Mouse (Mus musculus): ENCODE data around the gene Tff2. TPM values are rescaled to one million over a fixed set of nuclear protein-coding genes. Genes with fewer than 3 reads are reported as not detected.
A peak's percentile ranks its signal among the peaks of the same experiment; 100 is the strongest.

Gene Tff2
- polyA plus RNA-seq, 1 experiment from 2014 or later = 51.9 TPM

DNA sequence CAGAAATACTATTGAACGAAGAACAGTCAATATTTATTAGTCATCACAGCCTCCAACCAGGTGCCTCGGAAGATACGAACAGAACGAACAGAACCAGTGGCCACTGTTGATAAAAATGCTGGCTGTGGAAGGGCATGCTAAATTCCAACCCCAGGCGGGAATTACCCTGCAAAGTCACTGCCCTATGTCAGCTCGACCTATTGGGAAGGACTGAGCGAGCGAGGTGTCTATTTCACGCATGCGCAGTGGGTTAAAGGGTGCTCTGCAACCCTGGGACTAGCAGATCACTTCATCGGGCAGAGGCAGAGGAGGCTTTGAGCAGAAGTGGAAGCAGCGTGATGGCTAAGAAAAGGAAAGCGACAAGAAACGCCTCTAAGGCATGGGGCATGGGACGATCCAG, 10.3 kb downstream of the Tff2 start:
- Histone ChIP-seq H3K27ac (no peak overlapping the region), H3K9ac (no peak overlapping the region), H3K36me3 (no peaks in the 10 kb centered on the region), H3K27me3 (replicated peaks) (no peaks in the 10 kb centered on the region), H3K9me3 (no peaks in the 10 kb centered on the region), H3K4me3 (replicated peaks) (no peak overlapping the region), H3K4me1 (0 out of 2 replicates have a peak, but pooled peaks cover 3% of the 10 kb centered on the region), H3K4me2 (peak overlapping the region; percentile 19)
- peak; percentile 48; the same call in 1 of the 2 replicates for ATAC-seq (ENCODE audit: insufficient read depth, low FRiP score, low read depth)
- WGBS = 53% methylated on average over 15 of the region's 15 CpGs

DNA sequence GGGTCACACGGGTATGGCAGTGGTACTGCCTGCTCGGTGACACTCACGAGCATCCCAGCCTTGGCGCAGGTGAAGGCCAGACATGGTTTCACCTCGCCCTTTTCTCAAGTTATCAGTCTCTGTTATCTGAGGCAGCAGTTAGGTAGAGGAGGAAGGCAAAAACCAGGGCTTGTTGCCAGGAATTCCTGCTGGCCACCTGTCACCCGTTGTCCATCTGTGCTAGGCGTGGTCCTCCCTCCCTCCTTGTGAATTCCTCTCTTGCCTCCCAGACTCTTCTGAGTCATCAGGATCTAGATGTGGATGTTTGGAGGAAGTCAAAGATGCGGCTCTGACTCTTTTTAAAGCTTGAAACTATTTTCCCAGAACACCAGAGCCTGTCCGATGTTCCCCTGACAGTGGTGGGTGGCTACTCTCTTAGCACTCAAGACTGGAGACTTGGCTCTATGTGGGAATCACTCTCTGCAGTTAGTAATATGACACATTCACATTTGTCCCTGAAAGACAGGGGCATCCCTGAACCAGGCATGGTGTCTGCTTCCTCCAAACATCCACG, 12.7 kb downstream of the Tff2 start:
- ATAC-seq (ENCODE audit: insufficient read depth, low FRiP score, low read depth) = no peak
- no peak overlapping the region for H3K4me2 ChIP-seq
- no peaks in the 10 kb centered on the region for H3K27me3 ChIP-seq (replicated peaks)
- H3K36me3 ChIP-seq = no peaks in the 10 kb centered on the region
- no peak overlapping the region for H3K9ac ChIP-seq
- no peak overlapping the region for H3K27ac ChIP-seq
- 73% methylated on average over 10 of the region's 10 CpGs for WGBS
- H3K4me1 ChIP-seq = 0 out of 2 replicates have a peak, but pooled peaks cover 3% of the 10 kb centered on the region
- H3K9me3 ChIP-seq = no peaks in the 10 kb centered on the region
- H3K4me3 ChIP-seq (replicated peaks) = no peak overlapping the region

DNA sequence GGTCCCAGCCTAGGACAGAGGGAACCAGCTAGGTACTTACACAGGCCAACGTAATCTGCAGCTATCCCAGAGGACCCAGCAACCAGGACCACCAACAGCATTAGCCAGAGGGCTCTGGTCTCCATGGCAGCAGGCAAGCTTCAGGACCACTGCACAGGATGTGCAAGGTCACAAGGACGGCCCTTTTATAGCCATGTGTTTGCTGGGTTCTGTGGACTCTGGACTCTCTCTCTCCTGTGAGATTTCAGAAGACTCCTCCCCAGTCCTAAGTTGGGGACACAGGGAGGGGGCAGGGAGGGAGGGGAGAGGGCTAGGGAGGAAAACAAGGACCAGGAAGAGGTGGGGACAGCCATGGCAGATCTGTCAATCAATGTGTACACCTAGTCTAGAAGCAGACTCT, 14.6 kb downstream of the Tff2 start, which contains the start of gene Tff3:
Gene Tff3, minus strand, starts transcription at position 195 of the 400 bp plus-strand sequence.
- H3K4me3 ChIP-seq (replicated peaks) = no peak within 1 kb of the TSS
- peak; percentile 49 for ATAC-seq (ENCODE audit: insufficient read depth, low FRiP score, low read depth)
- H3K27me3 ChIP-seq (replicated peaks) = no peaks in the 10 kb centered on the region
- H3K36me3 ChIP-seq = no peaks in the 10 kb centered on the region
- no peak within 1 kb of the TSS for H3K27ac ChIP-seq
- WGBS = 27% methylated on average over 2 of the region's 2 CpGs
- no peak within 1 kb of the TSS for H3K9ac ChIP-seq
- H3K4me1 ChIP-seq = no peaks in the 10 kb centered on the region
- H3K9me3 ChIP-seq = no peaks in the 10 kb centered on the region
- H3K4me2 ChIP-seq = no peak within 1 kb of the TSS

DNA sequence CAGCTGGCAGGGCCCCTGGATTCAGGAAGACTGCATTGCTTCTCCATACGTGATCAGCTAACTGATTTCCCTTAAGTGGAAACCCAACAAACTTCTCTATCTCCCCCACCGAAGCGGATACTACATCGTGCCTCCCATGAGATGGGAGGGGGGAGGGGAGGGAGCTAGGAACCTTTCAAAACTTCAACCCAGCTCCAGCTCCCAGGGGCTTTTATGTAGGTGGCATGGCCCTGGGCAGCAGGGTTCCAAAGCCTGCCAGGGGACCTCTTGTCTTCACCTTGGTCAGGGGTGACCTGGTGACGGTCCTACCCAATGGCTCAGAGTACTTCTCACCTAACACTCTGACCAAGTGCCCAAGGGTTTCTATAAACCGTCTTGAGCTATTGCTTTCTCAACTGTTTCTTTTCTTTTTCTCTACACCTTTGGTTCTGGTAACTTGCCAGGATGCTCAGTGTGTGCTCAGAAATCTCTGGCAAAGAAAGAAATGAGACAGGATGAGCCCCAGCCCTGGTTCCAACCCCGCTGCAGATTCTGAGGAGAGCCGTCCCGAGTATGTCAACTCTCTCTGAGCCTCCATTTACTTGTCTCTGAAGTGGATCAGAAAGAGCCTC, 15.3 kb downstream of the Tff2 start:
- Histone ChIP-seq H3K27ac (no peak overlapping the region), H3K27me3 (replicated peaks) (no peaks in the 10 kb centered on the region), H3K9ac (no peak overlapping the region), H3K4me1 (no peaks in the 10 kb centered on the region), H3K9me3 (no peaks in the 10 kb centered on the region), H3K36me3 (no peaks in the 10 kb centered on the region), H3K4me3 (replicated peaks) (no peak overlapping the region), H3K4me2 (no peak overlapping the region)
- no peak for ATAC-seq (ENCODE audit: insufficient read depth, low FRiP score, low read depth)
- 81% methylated on average over 9 of the region's 9 CpGs for WGBS

DNA sequence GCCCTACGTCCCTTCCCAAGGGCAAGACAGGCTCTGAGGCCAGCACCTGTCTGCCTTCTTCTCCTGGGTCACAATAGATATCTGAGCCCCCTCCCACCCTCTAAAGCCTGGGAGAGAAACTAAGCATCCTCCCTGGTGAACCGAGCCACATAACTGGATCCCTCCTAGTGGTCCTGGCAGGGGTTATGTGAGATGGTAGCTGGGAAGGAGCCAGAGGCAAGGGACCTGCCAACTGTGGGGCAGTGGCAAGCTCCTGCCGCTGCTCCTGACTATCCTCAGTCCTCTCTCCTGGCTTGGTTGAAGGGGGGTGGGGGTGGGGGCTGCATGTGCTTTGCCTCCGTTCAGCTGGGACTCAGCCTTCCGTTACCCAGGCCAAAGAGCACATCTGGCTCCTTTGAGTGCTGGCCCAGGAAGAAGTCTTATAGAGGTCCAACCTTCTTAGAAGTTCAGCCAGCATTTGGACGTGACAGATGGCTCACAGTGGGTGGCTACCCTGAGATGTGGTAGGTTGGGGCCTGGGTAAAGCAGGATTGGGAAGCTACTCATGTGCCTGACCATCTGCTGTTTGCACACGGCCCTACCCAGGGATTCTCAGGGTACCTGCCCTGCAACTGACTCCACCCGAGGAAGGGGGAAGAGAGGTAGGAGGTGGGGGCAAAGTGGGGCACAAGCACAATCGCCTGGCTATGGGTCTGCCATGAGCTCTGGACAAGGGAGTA, 18.4 kb downstream of the Tff2 start:
- WGBS = 42% methylated on average over 9 of the region's 9 CpGs
- Histone ChIP-seq H3K27me3 (replicated peaks) (no peaks in the 10 kb centered on the region), H3K4me2 (no peak overlapping the region), H3K36me3 (no peaks in the 10 kb centered on the region), H3K4me1 (no peaks in the 10 kb centered on the region), H3K9me3 (no peaks in the 10 kb centered on the region), H3K9ac (no peak overlapping the region), H3K27ac (no peak overlapping the region), H3K4me3 (replicated peaks) (no peak overlapping the region)
- ATAC-seq (ENCODE audit: insufficient read depth, low FRiP score, low read depth) = no peak

DNA sequence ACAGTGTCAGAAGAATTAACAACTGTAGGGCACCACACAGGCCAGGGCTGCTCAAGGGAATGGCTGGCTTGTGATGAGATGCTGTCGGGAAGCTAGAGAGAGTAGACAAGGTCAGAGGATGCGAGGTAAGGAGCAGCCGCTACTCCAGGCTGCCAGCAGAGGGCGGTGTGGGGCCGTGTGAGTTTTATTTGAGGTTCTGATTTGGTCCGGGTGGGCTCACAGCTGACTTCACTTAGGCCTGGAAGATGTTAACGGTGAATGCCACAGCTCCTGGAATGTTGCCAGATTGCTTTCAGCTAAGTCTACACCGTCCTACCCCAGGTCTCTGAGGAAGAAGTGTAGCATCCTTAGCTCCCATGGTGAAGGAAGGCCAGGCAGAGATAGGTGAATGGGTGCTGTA, 22.1 kb downstream of the Tff2 start:
- WGBS = 4% methylated on average over 8 of the region's 8 CpGs
- Histone ChIP-seq H3K4me1 (no peaks in the 10 kb centered on the region), H3K4me3 (replicated peaks) (no peak overlapping the region), H3K4me2 (no peak overlapping the region), H3K36me3 (no peaks in the 10 kb centered on the region), H3K9me3 (no peaks in the 10 kb centered on the region), H3K27ac (no peak overlapping the region), H3K9ac (no peak overlapping the region), H3K27me3 (replicated peaks) (no peaks in the 10 kb centered on the region)
- ATAC-seq (ENCODE audit: insufficient read depth, low FRiP score, low read depth) = no peak

DNA sequence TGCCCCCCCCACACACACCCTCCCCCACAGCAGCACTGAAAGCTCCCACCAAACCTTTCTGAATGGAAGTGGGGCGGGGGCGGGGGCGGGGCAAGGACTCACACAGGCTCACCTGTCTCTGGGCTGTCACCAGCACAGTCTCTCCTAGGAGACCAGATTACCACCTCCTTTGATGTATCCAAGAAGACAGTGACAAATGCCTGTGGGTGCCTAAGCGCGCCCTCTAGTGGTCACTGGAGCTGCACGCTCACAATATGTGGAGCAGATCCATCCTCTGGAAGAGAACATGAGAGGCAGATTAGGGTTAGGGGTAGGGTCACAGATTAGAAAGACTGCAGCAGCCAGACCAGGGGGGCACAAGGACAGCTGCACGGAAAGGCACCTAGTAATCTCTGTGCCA, 24.7 kb downstream of the Tff2 start:
- Histone ChIP-seq H3K27me3 (replicated peaks) (no peaks in the 10 kb centered on the region), H3K4me3 (replicated peaks) (no peak overlapping the region), H3K9me3 (no peaks in the 10 kb centered on the region), H3K9ac (no peak overlapping the region), H3K27ac (no peak overlapping the region), H3K36me3 (no peaks in the 10 kb centered on the region), H3K4me2 (no peak overlapping the region), H3K4me1 (no peaks in the 10 kb centered on the region)
- 4% methylated on average over 7 of the region's 7 CpGs for WGBS
- no peak for ATAC-seq (ENCODE audit: insufficient read depth, low FRiP score, low read depth)

DNA sequence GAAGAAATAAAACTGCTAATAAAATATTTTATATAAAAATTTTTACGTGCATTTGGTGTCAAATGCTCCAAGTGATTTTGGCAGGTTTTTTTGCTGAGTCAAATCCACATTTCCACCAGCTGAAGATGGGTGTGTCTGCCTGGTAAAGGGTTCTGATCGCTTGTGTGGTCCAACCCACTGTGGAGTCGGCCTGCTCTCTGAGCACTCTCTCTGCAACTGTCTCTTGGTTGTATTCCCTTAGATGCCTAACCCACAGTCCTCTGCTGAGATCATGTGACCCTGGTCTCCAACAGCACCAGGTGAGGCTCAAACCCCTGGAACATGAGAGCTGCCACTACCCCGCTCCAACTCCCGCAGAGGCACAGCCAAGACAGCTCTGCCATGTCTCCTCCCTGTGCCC, 26.1 kb downstream of the Tff2 start:
- Histone ChIP-seq H3K4me1 (no peaks in the 10 kb centered on the region), H3K4me2 (no peak overlapping the region), H3K9ac (no peak overlapping the region), H3K27me3 (replicated peaks) (no peaks in the 10 kb centered on the region), H3K9me3 (no peaks in the 10 kb centered on the region), H3K27ac (no peak overlapping the region), H3K4me3 (replicated peaks) (no peak overlapping the region), H3K36me3 (no peaks in the 10 kb centered on the region)
- ATAC-seq (ENCODE audit: insufficient read depth, low FRiP score, low read depth) = no peak
- 87% methylated on average over 5 of the region's 5 CpGs for WGBS

DNA sequence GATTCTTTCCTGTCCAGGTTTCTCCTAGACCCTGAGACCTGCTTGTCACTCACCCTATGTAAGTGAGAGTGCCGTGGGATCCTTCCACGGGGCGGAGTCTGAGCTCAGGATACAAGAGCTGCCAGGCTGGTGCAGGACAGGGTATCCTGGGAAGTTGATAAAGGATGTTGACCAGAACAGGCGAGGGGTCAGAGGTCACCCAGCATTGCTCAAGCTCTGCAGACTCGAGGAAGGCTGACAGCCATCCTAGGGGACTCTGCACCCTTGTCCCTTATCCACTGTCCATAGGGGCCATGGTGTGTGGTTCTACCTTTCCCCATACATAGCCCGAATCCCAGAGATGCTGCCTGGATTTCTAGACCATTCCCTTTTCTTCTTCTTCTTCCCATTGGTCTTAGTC, 28.0 kb downstream of the Tff2 start:
- WGBS = 50% methylated on average over 6 of the region's 6 CpGs
- Histone ChIP-seq H3K4me3 (replicated peaks) (no peak overlapping the region), H3K36me3 (no peaks in the 10 kb centered on the region), H3K27ac (no peak overlapping the region), H3K27me3 (replicated peaks) (no peaks in the 10 kb centered on the region), H3K9me3 (no peaks in the 10 kb centered on the region), H3K4me2 (no peak overlapping the region), H3K9ac (no peak overlapping the region), H3K4me1 (no peaks in the 10 kb centered on the region)
- no peak for ATAC-seq (ENCODE audit: insufficient read depth, low FRiP score, low read depth)

DNA sequence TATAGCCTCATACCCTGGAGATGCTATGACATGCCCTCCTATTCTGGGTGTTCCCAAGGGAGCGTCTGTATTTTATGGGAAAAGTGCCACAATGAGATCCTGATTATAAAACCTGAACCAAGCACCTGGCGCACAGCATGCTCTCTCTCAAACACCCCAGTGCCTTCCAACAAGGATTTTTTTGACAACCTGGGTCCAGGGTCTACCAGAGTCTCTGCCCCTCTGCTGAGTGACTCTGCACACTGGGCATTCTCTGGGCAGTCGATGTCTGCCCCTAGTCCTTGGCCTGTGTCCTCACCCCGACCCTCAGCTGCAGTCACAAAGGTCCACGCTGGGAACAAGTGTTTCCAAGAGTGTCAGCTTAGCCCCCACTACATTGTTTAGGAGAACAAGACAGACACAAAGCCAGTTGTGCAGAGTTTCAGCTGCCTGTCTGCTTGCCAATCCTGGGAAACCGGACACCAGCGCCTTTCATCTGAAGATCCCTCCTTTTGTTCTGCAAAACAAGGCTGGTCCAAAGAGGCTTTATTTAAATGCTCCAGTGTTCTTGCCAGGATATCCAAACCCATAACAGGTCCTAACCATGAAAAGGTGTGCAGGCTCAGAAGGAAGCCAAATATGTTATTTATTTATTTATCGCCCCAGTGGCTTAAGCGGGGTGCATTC, 30.8 kb downstream of the Tff2 start:
- Histone ChIP-seq H3K4me2 (no peak overlapping the region), H3K4me1 (no peaks in the 10 kb centered on the region), H3K9me3 (no peaks in the 10 kb centered on the region), H3K9ac (no peak overlapping the region), H3K36me3 (no peaks in the 10 kb centered on the region), H3K27me3 (replicated peaks) (no peaks in the 10 kb centered on the region), H3K4me3 (replicated peaks) (no peak overlapping the region), H3K27ac (no peak overlapping the region)
- WGBS = 68% methylated on average over 9 of the region's 9 CpGs
- no peak for ATAC-seq (ENCODE audit: insufficient read depth, low FRiP score, low read depth)

DNA sequence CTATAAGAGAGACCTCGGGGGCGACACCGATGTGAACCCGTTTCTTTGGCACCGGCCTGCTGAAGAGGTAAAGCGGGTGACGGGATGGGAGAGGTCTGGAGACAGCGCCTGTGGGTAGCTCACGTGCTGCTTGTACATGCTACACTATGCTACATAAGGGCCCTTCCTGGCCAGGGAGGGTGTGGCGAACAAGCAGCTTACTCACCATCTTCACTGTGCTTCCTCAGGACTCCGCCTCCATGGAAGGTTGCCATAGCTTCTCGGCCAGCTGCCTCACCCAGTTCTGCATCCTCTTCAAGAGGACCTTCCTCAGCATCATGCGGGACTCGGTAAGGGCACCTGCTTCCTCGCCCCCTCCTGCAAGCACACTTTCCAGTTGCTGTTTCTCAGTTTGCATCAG, 35.7 kb downstream of the Tff2 start:
- 85% methylated on average over 15 of the region's 15 CpGs for WGBS
- Histone ChIP-seq H3K27me3 (replicated peaks) (no peaks in the 10 kb centered on the region), H3K4me3 (replicated peaks) (no peak overlapping the region), H3K27ac (no peak overlapping the region), H3K36me3 (no peaks in the 10 kb centered on the region), H3K4me1 (peaks cover 4% of the 10 kb centered on the region; the same call in 1 of the 2 replicates), H3K9ac (no peak overlapping the region), H3K4me2 (no peak overlapping the region), H3K9me3 (no peaks in the 10 kb centered on the region)
- no peak for ATAC-seq (ENCODE audit: insufficient read depth, low FRiP score, low read depth)

DNA sequence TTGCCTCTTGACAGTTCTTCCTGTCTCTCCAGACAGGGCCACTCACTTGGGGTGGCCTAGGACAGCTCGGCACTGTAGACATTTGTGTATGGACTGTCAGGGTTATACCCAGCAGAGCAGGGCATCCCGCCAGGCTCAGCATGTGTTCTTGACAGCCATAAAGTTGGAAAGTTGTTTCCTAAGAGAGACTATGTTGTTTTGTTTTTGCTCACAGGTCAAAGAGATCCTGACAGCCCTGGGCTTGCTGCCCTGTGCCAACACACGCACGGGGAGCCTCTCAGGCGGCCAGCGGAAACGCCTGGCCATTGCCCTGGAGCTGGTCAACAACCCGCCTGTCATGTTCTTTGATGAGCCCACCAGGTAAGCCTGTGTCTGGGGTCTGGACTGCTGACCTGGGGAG, 40.3 kb downstream of the Tff2 start:
- no peak for ATAC-seq (ENCODE audit: insufficient read depth, low FRiP score, low read depth)
- no peak overlapping the region for H3K4me2 ChIP-seq
- H3K4me3 ChIP-seq (replicated peaks) = no peak overlapping the region
- peaks cover 4% of the 10 kb centered on the region; the same call in 1 of the 2 replicates for H3K4me1 ChIP-seq
- no peak overlapping the region for H3K27ac ChIP-seq
- H3K36me3 ChIP-seq = no peaks in the 10 kb centered on the region
- no peaks in the 10 kb centered on the region for H3K9me3 ChIP-seq
- no peak overlapping the region for H3K9ac ChIP-seq
- H3K27me3 ChIP-seq (replicated peaks) = no peaks in the 10 kb centered on the region
- WGBS = 84% methylated on average over 8 of the region's 8 CpGs
